Mouse (Mus musculus) testis, adult 2 months (tissue): ENCODE results near the gene Cass4.

Experiments used
- CTCF ChIP-seq: fragments of 200-500 bp; IDR thresholded peaks from 2 replicates; pipeline ENCODE4 v1.5.1; 2012; ENCODE audit warnings: low read depth, mild to moderate bottlenecking, inconsistent platforms, low read length, moderate library complexity; ENCODE audit not compliant: control insufficient read depth, insufficient read depth, insufficient replicate concordance
- POLR2A ChIP-seq: fragments of 200-500 bp; IDR thresholded peaks from 2 replicates; pipeline ENCODE4 v1.6.1; 2012; ENCODE audit warnings: low read depth, mild to moderate bottlenecking, inconsistent platforms, low read length, moderate library complexity; ENCODE audit not compliant: control insufficient read depth

- no peak for TF ChIP-seq CTCF
- no peak for TF ChIP-seq POLR2A
Observed at GRCm38 (mm10) chr2:172430609-172431008, 37.0 kb downstream of the Cass4 start.
